Mouse (Mus musculus) Patski (cell line): Measurements from ENCODE around the gene Zdhhc7. TPM values are rescaled to one million over a fixed set of nuclear protein-coding genes. Genes with fewer than 3 reads are reported as not detected.

Experiments
- ATAC-seq: fragments of 100-300 bp; one replicate; pipeline ENCODE4 v1.8.0; 2021
- CTCF ChIA-PET: fragments of 350-600 bp; sonication (Branson Sonifier 250); formaldehyde crosslinking; loops from one replicate; lab custom pipeline; 2022; ENCODE audit warnings: inconsistent platforms; lab: Charles Lee
- POLR2A ChIA-PET: fragments of 350-600 bp; sonication (Branson Sonifier 250); formaldehyde crosslinking; loops from one replicate; lab custom pipeline; 2022; ENCODE audit warnings: antibody characterized with exemption, inconsistent platforms; lab: Charles Lee
- DNase-seq: peaks from one replicate; pipeline ENCODE4 v3.0.0-alpha.2; 2011; ENCODE audit warnings: low read depth, low spot score
- H3K27me3 ChIP-seq: fragments of 371-371 bp; one replicate; pipeline ENCODE4 v1.5.1; 2021
- CTCF ChIP-seq: fragments of 100-300 bp; IDR thresholded peaks from one replicate; pipeline ENCODE4 v1.5.1; 2021
- in situ Hi-C: fragments of 300-500 bp; cut with MboI; formaldehyde crosslinking; loops from 3 replicates; pipeline ENCODE4 v1.11.1; 2018; ENCODE audit warnings: low pct_unique_long_range_greater_than_20kb, mixed read lengths
- polyA plus RNA-seq: library from polyadenylated mRNA; unstranded; gene quantifications from one replicate; pipeline ENCODE4 v1.2.3, GENCODE M21; 2021

Zdhhc7 gene
- polyA plus RNA-seq, 1 experiment from 2014 or later = 48.8 TPM

- POLR2A ChIA-PET = no interaction called here
Observed at GRCm38 (mm10) chr8:120051908-120052307, 49.4 kb downstream of the Zdhhc7 start.

GRCm38 (mm10) chr8:120051006-120051405 is 50.3 kb downstream of the Zdhhc7 start:
- in situ Hi-C loops = no loop called here
- CTCF ChIA-PET = no interaction called here
- no peak for DNase-seq
- no peaks in the 10 kb centered on the region for H3K27me3 ChIP-seq
- ATAC-seq = no peak
- no peak for TF ChIP-seq CTCF
- POLR2A ChIA-PET = no interaction called here

More at GRCm38 (mm10) chr8:120051908-120052307, 49.4 kb downstream of the Zdhhc7 start:
- H3K27me3 ChIP-seq = no peaks in the 10 kb centered on the region
- in situ Hi-C loops = no loop called here
- no peak for ATAC-seq
- DNase-seq = no peak
- CTCF ChIA-PET = interaction anchor here (1.3 kb wide), 1 partner anchor 91 kb away, joined by 3 read pairs; no protein-coding TSS in a partner anchor
- no peak for TF ChIP-seq CTCF

GRCm38 (mm10) chr8:120050376-120050775 is 50.9 kb downstream of the Zdhhc7 start:
- H3K27me3 ChIP-seq = no peaks in the 10 kb centered on the region
- in situ Hi-C loops = no loop called here
- ChIA-PET POLR2A (no interaction called here), CTCF (no interaction called here)
- ATAC-seq = no peak
- no peak for TF ChIP-seq CTCF
- no peak for DNase-seq

GRCm38 (mm10) chr8:120049949-120050348 is 51.3 kb downstream of the Zdhhc7 start:
- CTCF ChIA-PET = interaction anchor here (1.5 kb wide), 1 partner anchor 9 kb away, joined by 5 read pairs; no protein-coding TSS in a partner anchor
- no peaks in the 10 kb centered on the region for H3K27me3 ChIP-seq
- DNase-seq (no peak), ATAC-seq (no peak)
- no peak for TF ChIP-seq CTCF
- in situ Hi-C loops = no loop called here
- POLR2A ChIA-PET = no interaction called here

GRCm38 (mm10) chr8:120046258-120047020 is 54.8 kb downstream of the Zdhhc7 start:
- ATAC-seq = peak; percentile 40
- ChIA-PET CTCF (interaction anchor here (1.2 kb wide), 1 partner anchor 30 kb away, joined by 3 read pairs; no protein-coding TSS in a partner anchor), POLR2A (interaction anchor here (0.6 to 0.8 kb wide), 2 partner anchors 12 to 636 kb away, joined by 3 to 5 read pairs; no protein-coding TSS in a partner anchor)
- in situ Hi-C loops = no loop called here
- TF ChIP-seq CTCF = no peak
- DNase-seq = peak; percentile 54
- no peaks in the 10 kb centered on the region for H3K27me3 ChIP-seq

- no peaks in the 10 kb centered on the region for H3K27me3 ChIP-seq
- DNase-seq = no peak
- ChIA-PET CTCF (interaction anchor here (1.0 to 2.1 kb wide), 2 partner anchors 11 to 41 kb away, joined by 5 to 6 read pairs; no protein-coding TSS in a partner anchor), POLR2A (interaction anchor here (0.6 kb wide), 1 partner anchor 635 kb away, joined by 5 read pairs; no protein-coding TSS in a partner anchor)
- TF ChIP-seq CTCF = no peak
- in situ Hi-C loops = no loop called here
- ATAC-seq = no peak
Observed at GRCm38 (mm10) chr8:120045471-120045870, 55.8 kb downstream of the Zdhhc7 start.

GRCm38 (mm10) chr8:120044907-120045306 is 56.4 kb downstream of the Zdhhc7 start:
- ChIA-PET POLR2A (no interaction called here), CTCF (interaction anchor here (1.0 to 2.1 kb wide), 2 partner anchors 10 to 40 kb away, joined by 5 to 6 read pairs; no protein-coding TSS in a partner anchor)
- TF ChIP-seq CTCF = no peak
- ATAC-seq (no peak), DNase-seq (no peak)
- in situ Hi-C loops = no loop called here
- H3K27me3 ChIP-seq = no peaks in the 10 kb centered on the region

GRCm38 (mm10) chr8:120042542-120043312 is 58.6 kb downstream of the Zdhhc7 start:
- TF ChIP-seq CTCF = no peak
- ChIA-PET POLR2A (no interaction called here), CTCF (interaction anchor here (1.6 kb wide), 1 partner anchor 29 kb away, joined by 3 read pairs; no protein-coding TSS in a partner anchor)
- H3K27me3 ChIP-seq = no peaks in the 10 kb centered on the region
- ATAC-seq = no peak
- DNase-seq = no peak
- in situ Hi-C loops = no loop called here

- in situ Hi-C loops = no loop called here
- ChIA-PET POLR2A (no interaction called here), CTCF (no interaction called here)
- TF ChIP-seq CTCF = no peak
- DNase-seq = no peak
- ATAC-seq = no peak
- no peaks in the 10 kb centered on the region for H3K27me3 ChIP-seq
Observed at GRCm38 (mm10) chr8:120040861-120041260, 60.4 kb downstream of the Zdhhc7 start.

GRCm38 (mm10) chr8:120039313-120039919 is 61.9 kb downstream of the Zdhhc7 start:
- TF ChIP-seq CTCF = no peak
- POLR2A ChIA-PET = interaction anchor here (0.6 kb wide), 1 partner anchor 9 kb away, joined by 3 read pairs; no protein-coding TSS in a partner anchor
- CTCF ChIA-PET = no interaction called here
- H3K27me3 ChIP-seq = no peaks in the 10 kb centered on the region
- ATAC-seq (peak; percentile 27), DNase-seq (no peak)
- in situ Hi-C loops = no loop called here
